Mouse (Mus musculus): ENCODE data around the gene Pglyrp1. TPM values are rescaled to one million over a fixed set of nuclear protein-coding genes. Genes with fewer than 3 reads are reported as not detected.

The Pglyrp1 gene
- polyA plus RNA-seq, 1 experiment from 2014 or later: 3.9 TPM

GRCm38 (mm10) chr7:18921069-18921468 lies 49.9 kb downstream of the Pglyrp1 start:
- Histone ChIP-seq H3K27me3 (replicated peaks) (no peaks in the 10 kb centered on the region; the same call in 1 of the 2 replicates), H3K36me3 (no peaks in the 10 kb centered on the region), H3K27ac (no peak overlapping the region), H3K4me1 (peaks cover 41% of the 10 kb centered on the region), H3K9ac (no peak overlapping the region; the same call in 1 of the 2 replicates), H3K9me3 (no peaks in the 10 kb centered on the region), H3K4me3 (no peak overlapping the region), H3K4me2 (replicated peaks) (peak overlapping the region; percentile 38)
- peak; percentile 5; the same call in 1 of the 2 replicates for ATAC-seq (ENCODE audit: low FRiP score, low read depth)
- WGBS: 1% methylated on average over 12 of the region's 12 CpGs

DNA sequence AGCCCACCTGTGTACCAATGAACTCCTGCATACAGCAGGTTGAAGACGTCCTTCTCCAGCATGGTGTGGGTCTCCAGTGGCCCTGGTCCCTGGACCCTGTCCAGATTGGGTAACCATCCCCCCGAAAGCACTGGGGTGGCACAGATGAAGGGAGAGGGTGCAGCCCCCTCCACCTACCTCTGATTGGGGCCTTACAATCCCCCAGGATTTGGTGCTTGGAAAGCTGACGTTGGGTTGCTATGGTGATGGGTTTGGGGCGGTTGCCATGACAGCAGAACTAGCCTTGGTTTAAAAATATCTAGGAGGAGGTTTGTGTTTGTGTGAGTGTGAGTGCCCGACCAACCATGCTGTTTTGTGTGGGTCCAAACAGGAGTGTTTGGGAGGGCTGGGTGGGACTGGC lies 51.7 kb downstream of the Pglyrp1 start:
- ATAC-seq (ENCODE audit: low FRiP score, low read depth): no peak
- H3K4me1 ChIP-seq: peaks cover 54% of the 10 kb centered on the region
- no peak overlapping the region for H3K4me3 ChIP-seq
- H3K9ac ChIP-seq: no peak overlapping the region
- no peaks in the 10 kb centered on the region for H3K9me3 ChIP-seq
- peak overlapping the region; percentile 86; the same call in 1 of the 2 replicates for H3K27ac ChIP-seq
- H3K27me3 ChIP-seq (replicated peaks): no peaks in the 10 kb centered on the region; the same call in 1 of the 2 replicates
- 31% methylated on average over 5 of the region's 5 CpGs for WGBS
- H3K4me2 ChIP-seq (replicated peaks): peak overlapping the region; percentile 41
- no peaks in the 10 kb centered on the region for H3K36me3 ChIP-seq

GRCm38 (mm10) chr7:18923267-18923666 lies 52.1 kb downstream of the Pglyrp1 start:
- ATAC-seq (ENCODE audit: low FRiP score, low read depth): no peak

DNA sequence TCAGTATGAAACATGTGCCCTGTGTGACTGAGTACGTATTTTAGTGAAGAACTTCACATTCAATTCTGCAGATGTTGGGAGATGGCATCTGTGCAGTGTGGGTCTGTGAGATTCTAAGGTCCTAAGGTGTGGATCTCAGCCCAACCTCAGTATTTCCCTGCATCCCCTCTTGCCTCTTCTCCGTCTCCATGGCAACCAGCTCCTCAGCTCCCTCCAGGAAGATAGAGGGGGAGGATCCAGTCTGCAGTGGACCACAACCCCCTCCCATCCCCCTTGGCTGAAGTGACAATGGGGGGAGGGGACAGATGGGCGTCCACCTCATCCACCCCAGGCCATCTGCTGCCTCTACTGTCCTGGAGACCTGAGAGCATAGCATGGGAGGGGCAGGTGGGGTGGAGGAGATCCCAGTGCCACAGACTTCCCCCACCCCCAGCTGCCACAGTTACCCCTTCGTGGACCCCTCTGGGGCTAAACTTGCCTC lies 52.6 kb downstream of the Pglyrp1 start:
- peak; percentile 15; the same call in 1 of the 2 replicates for ATAC-seq (ENCODE audit: low FRiP score, low read depth)
- no peaks in the 10 kb centered on the region for H3K36me3 ChIP-seq
- H3K9me3 ChIP-seq: no peaks in the 10 kb centered on the region
- H3K27ac ChIP-seq: peak overlapping the region; percentile 86
- peak overlapping the region; percentile 3; the same call in 1 of the 2 replicates for H3K4me3 ChIP-seq
- H3K4me2 ChIP-seq (replicated peaks): peak overlapping the region; percentile 41
- peaks cover 61% of the 10 kb centered on the region for H3K4me1 ChIP-seq
- 0 out of 2 replicates have a peak overlapping the region, but pooled peaks have one; percentile 13 for H3K9ac ChIP-seq
- 15% methylated on average over 4 of the region's 4 CpGs for WGBS
- H3K27me3 ChIP-seq (replicated peaks): no peaks in the 10 kb centered on the region; the same call in 1 of the 2 replicates

More at GRCm38 (mm10) chr7:18923267-18923666, 52.1 kb downstream of the Pglyrp1 start:
- Histone ChIP-seq H3K4me1 (peaks cover 58% of the 10 kb centered on the region), H3K36me3 (no peaks in the 10 kb centered on the region), H3K27me3 (replicated peaks) (no peaks in the 10 kb centered on the region; the same call in 1 of the 2 replicates), H3K9ac (no peak overlapping the region), H3K4me3 (no peak overlapping the region), H3K27ac (peak overlapping the region; percentile 86; the same call in 1 of the 2 replicates), H3K4me2 (replicated peaks) (peak overlapping the region; percentile 41), H3K9me3 (no peaks in the 10 kb centered on the region)
- WGBS: 68% methylated on average over 11 of the region's 11 CpGs

GRCm38 (mm10) chr7:18924321-18924720 lies 53.2 kb downstream of the Pglyrp1 start:
- 6% methylated on average over 8 of the region's 8 CpGs for WGBS
- H3K9me3 ChIP-seq: no peaks in the 10 kb centered on the region
- H3K27ac ChIP-seq: peak overlapping the region; percentile 86
- H3K4me1 ChIP-seq: peaks cover 65% of the 10 kb centered on the region
- H3K4me3 ChIP-seq: no peak overlapping the region
- H3K4me2 ChIP-seq (replicated peaks): peak overlapping the region; percentile 41
- no peaks in the 10 kb centered on the region; the same call in 1 of the 2 replicates for H3K27me3 ChIP-seq (replicated peaks)
- 0 out of 2 replicates have a peak, but pooled peaks have one; percentile 5 for ATAC-seq (ENCODE audit: low FRiP score, low read depth)
- 0 out of 2 replicates have a peak overlapping the region, but pooled peaks have one; percentile 13 for H3K9ac ChIP-seq
- H3K36me3 ChIP-seq: no peaks in the 10 kb centered on the region

- Histone ChIP-seq H3K36me3 (no peaks in the 10 kb centered on the region), H3K27me3 (replicated peaks) (no peaks in the 10 kb centered on the region; the same call in 1 of the 2 replicates), H3K4me1 (peaks cover 72% of the 10 kb centered on the region), H3K4me2 (replicated peaks) (peak within 1 kb of the TSS; percentile 77), H3K27ac (peak within 1 kb of the TSS; percentile 81), H3K4me3 (peak within 1 kb of the TSS; percentile 92), H3K9ac (peak within 1 kb of the TSS; percentile 99), H3K9me3 (no peaks in the 10 kb centered on the region)
- under 1% methylated on average over 30 of the region's 45 CpGs for WGBS
- peak; percentile 80 for ATAC-seq (ENCODE audit: low FRiP score, low read depth)
Measured at GRCm38 (mm10) chr7:18925162-18925938, 54.2 kb downstream of the Pglyrp1 start, which contains the start of gene Nova2. Gene Nova2 (plus strand): TSS chr7:18925888.

DNA sequence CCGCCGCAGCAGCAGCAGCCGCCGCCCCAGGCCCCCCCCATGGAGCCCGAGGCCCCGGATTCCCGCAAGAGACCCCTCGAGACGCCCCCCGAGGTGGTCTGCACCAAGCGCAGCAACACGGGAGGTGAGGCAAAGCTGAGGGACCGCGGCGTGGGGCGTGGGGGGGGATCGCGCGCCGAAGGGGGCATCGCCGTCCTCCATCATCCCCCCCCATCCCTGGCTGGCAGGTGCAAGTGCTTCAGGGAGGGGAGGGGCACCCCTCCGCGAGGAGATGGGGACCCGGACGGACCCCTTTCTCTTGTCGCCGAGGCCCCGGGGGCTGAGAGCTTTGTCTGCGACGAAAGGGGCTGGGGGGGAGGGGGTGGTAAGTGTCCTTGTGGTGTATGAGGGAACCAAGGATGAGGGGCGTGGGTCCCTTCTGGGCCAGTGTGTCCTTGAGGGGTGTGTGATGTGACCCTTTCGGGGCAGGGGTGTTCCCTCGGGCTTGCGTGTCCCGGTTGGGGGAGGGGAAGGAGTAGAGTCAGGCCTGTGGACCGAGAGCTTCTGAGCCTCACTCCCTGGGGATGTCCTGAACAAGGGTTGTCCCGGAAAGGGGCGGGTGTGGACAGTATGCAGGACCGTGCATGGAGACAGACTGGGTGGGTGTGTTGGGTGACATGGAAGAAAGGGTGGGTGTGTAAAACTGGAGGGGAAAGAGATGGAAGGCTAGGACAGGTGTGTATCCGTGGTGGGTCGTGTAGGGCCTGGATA lies 55.1 kb downstream of the Pglyrp1 start:
- 2% methylated on average over 40 of the region's 42 CpGs for WGBS
- H3K4me3 ChIP-seq: peak overlapping the region; percentile 92
- peak overlapping the region; percentile 99 for H3K9ac ChIP-seq
- H3K9me3 ChIP-seq: no peaks in the 10 kb centered on the region
- peaks cover 68% of the 10 kb centered on the region for H3K4me1 ChIP-seq
- H3K4me2 ChIP-seq (replicated peaks): peak overlapping the region; percentile 77
- no peaks in the 10 kb centered on the region for H3K36me3 ChIP-seq
- ATAC-seq (ENCODE audit: low FRiP score, low read depth): peak; percentile 19
- H3K27me3 ChIP-seq (replicated peaks): no peaks in the 10 kb centered on the region; the same call in 1 of the 2 replicates
- peak overlapping the region; percentile 77 for H3K27ac ChIP-seq

DNA sequence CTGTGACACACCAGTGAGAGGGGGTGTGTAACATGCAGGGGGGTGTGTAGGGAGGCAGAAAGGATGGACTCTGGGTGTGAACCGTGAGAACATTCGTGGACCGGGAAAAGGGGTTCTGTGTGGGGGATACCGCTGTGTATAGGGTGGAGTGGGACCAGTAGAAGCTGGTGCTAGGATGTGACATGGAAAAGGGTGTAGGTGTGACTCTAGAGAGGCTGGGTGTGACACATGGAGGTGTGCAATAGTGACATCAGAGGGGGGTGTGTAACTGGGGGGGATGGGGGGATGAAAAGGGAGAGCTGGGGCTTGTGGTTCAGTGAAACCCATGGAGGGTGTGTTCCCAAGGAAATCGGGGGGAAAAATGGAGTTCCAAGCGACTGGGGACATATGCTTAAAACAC lies 55.8 kb downstream of the Pglyrp1 start:
- Histone ChIP-seq H3K9ac (peak overlapping the region; percentile 99), H3K27me3 (replicated peaks) (no peaks in the 10 kb centered on the region; the same call in 1 of the 2 replicates), H3K9me3 (no peaks in the 10 kb centered on the region), H3K4me2 (replicated peaks) (peak overlapping the region; percentile 77), H3K27ac (peak overlapping the region; percentile 77; the same call in 1 of the 2 replicates), H3K36me3 (no peaks in the 10 kb centered on the region), H3K4me1 (peaks cover 63% of the 10 kb centered on the region), H3K4me3 (peak overlapping the region; percentile 92)
- 54% methylated on average over 6 of the region's 6 CpGs for WGBS
- ATAC-seq (ENCODE audit: low FRiP score, low read depth): no peak

- no peaks in the 10 kb centered on the region for H3K9me3 ChIP-seq
- H3K4me2 ChIP-seq (replicated peaks): peak overlapping the region; percentile 77
- peak overlapping the region; percentile 99 for H3K9ac ChIP-seq
- peak overlapping the region; percentile 92 for H3K4me3 ChIP-seq
- peaks cover 59% of the 10 kb centered on the region for H3K4me1 ChIP-seq
- ATAC-seq (ENCODE audit: low FRiP score, low read depth): no peak
- H3K36me3 ChIP-seq: no peaks in the 10 kb centered on the region
- H3K27ac ChIP-seq: no peak overlapping the region
- H3K27me3 ChIP-seq (replicated peaks): no peaks in the 10 kb centered on the region; the same call in 1 of the 2 replicates
- 48% methylated on average over 3 of the region's 3 CpGs for WGBS
Measured at GRCm38 (mm10) chr7:18927759-18928158, 56.6 kb downstream of the Pglyrp1 start.
